Mouse (Mus musculus): ENCODE results near the gene Asic2. TPM values are rescaled to one million over a fixed set of nuclear protein-coding genes. Genes with fewer than 3 reads are reported as not detected.

The Asic2 gene
- polyA plus RNA-seq, 1 experiment from 2014 or later: 2.6 TPM

- Histone ChIP-seq H3K4me3 (no peak overlapping the region), H3K27me3 (ENCODE audit: insufficient read depth, poor library complexity, severe bottlenecking) (no peaks in the 10 kb centered on the region), H3K27ac (no peak overlapping the region), H3K36me3 (no peaks in the 10 kb centered on the region), H3K4me1 (replicated peaks) (peaks cover 31% of the 10 kb centered on the region), H3K9me3 (no peaks in the 10 kb centered on the region)
- 71% methylated on average over 10 of the region's 10 CpGs for WGBS
- DNase-seq (ENCODE audit: low spot score): no peak
Observed at GRCm38 (mm10) chr11:81865661-81866382, 102.4 kb downstream of the Asic2 start.

DNA sequence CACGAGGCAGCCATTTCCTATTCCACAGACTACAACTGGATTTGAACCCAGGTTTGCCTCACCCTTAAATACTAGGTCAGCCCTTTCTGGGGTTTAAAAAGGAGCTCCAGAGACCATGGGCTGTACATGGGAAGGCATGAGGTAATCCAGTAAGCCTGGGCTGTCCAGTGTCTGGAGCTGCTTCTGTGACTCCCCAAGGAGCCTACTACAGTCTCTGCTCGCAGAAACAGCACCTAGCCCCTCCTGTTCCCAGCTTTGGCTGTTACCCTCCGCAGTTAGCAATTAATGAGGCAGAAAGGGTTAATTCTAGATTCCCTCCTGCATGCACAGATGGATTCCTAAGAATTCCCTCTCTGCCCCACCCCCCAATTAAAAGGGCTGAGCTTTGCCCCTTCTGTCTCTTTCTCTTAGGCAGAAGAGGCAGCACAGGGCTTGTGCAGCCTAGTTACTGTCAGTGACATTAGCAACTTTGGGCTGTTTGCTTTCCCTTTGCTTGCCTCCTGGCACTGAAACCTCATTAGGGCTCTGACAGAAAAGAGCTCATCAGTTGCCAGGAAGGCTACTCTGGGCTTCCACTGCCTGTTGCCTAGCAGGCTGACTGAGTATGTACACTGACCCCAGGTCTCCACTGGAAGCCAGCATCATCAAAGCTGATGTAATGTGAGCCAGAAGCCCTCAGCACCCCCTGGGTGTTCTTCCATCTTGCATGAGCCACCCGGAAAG is 107.8 kb downstream of the Asic2 start, which contains the start of gene 5530401A14Rik:
Gene 5530401A14Rik, plus strand, starts transcription at position 424 of the 723 bp plus-strand sequence.
- Histone ChIP-seq H3K9me3 (no peaks in the 10 kb centered on the region), H3K4me3 (no peak within 1 kb of the TSS), H3K36me3 (no peaks in the 10 kb centered on the region), H3K27me3 (ENCODE audit: insufficient read depth, poor library complexity, severe bottlenecking) (no peaks in the 10 kb centered on the region), H3K27ac (peak within 1 kb of the TSS; percentile 75), H3K4me1 (replicated peaks) (peaks cover 50% of the 10 kb centered on the region)
- 34% methylated on average over 4 of the region's 4 CpGs for WGBS
- peak; percentile 63 for DNase-seq (ENCODE audit: low spot score)

DNA sequence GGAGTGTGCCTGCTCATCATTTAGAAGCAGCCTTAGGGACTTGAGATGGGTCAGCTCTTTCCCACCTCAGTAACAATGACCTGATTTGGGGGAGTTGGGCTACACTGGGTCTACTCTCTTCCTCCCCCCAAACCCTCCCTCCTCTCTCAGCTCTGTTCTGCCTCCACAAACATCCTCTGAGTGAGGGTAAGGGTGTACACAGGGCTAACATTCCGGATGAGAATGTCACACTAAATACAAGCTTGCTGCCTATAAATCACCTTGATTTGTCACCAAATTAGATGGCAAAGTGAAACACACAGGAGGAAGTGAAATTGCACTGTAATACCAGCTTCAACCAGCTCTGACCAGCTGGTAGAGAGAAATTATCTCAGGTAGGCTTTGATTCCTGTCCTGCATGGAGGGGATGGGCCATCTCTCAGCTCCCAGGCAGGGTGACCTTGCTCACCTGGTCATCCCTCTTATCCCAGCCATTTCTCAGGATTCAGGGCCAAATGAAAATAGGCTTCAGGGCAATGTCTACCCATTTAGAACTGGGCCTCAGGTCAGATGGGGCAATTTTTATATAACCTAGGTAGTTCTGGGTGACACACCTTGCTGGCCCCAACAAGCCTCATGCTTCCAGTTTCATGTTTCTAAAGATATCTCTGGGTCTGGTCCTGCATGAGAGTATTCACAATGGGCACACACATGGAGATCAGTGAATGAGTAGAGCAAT is 120.3 kb downstream of the Asic2 start:
- Histone ChIP-seq H3K27me3 (ENCODE audit: insufficient read depth, poor library complexity, severe bottlenecking) (no peaks in the 10 kb centered on the region), H3K36me3 (no peaks in the 10 kb centered on the region), H3K27ac (no peak overlapping the region), H3K4me3 (no peak overlapping the region), H3K4me1 (replicated peaks) (peaks cover 19% of the 10 kb centered on the region), H3K9me3 (no peaks in the 10 kb centered on the region)
- DNase-seq (ENCODE audit: low spot score): no peak
- 81% methylated on average over 1 of the region's 1 CpGs for WGBS

DNA sequence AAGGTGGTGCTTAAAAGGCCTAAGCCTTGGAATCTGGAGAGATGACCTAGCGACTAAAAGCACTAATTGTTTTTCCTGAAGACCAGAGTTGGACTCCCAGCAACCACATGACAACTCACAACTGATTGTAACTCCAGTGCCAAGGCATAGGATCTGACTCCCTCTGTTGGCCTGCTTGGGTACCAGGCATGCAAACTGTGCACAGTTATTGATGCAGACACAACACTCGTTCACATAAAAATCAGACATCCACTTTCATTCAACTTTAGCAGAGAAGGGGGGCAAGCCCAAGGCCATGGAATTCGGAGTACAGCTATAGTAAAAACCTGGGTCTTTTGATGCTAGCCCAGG is 122.6 kb downstream of the Asic2 start:
- H3K27ac ChIP-seq: no peak overlapping the region
- H3K27me3 ChIP-seq (ENCODE audit: insufficient read depth, poor library complexity, severe bottlenecking): no peaks in the 10 kb centered on the region
- H3K9me3 ChIP-seq: no peaks in the 10 kb centered on the region
- H3K4me1 ChIP-seq (replicated peaks): peaks cover 29% of the 10 kb centered on the region
- H3K36me3 ChIP-seq: no peaks in the 10 kb centered on the region
- DNase-seq (ENCODE audit: low spot score): no peak
- no peak overlapping the region for H3K4me3 ChIP-seq
- 85% methylated on average over 3 of the region's 3 CpGs for WGBS

GRCm38 (mm10) chr11:81845010-81845685 is 123.1 kb downstream of the Asic2 start:
- no peaks in the 10 kb centered on the region for H3K9me3 ChIP-seq
- H3K4me1 ChIP-seq (replicated peaks): peaks cover 27% of the 10 kb centered on the region
- WGBS: 73% methylated on average over 5 of the region's 5 CpGs
- no peak overlapping the region for H3K27ac ChIP-seq
- no peaks in the 10 kb centered on the region for H3K36me3 ChIP-seq
- no peak for DNase-seq (ENCODE audit: low spot score)
- no peaks in the 10 kb centered on the region for H3K27me3 ChIP-seq (ENCODE audit: insufficient read depth, poor library complexity, severe bottlenecking)
- H3K4me3 ChIP-seq: no peak overlapping the region

DNA sequence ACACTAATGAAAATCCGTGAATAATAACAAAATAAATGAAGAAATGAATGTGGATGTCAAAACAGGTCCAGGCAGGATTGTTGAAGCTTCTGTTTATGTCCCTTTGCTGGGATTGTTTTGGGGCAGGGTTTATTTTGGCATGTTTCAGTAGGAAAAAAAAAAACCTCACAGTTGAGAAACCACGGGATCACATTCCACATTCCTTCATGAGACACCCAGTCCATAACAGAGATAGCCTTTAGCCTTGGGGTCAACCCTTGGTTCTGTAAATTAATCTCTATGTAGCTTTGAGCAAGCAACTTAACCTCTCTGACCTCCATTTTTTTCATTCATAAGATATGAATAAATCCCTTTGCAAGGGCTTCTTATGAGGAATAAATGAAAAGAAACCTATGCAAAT is 127.3 kb downstream of the Asic2 start:
- Histone ChIP-seq H3K4me3 (no peak overlapping the region), H3K36me3 (no peaks in the 10 kb centered on the region), H3K4me1 (replicated peaks) (peaks cover 28% of the 10 kb centered on the region), H3K27ac (no peak overlapping the region), H3K9me3 (no peaks in the 10 kb centered on the region), H3K27me3 (ENCODE audit: insufficient read depth, poor library complexity, severe bottlenecking) (no peaks in the 10 kb centered on the region)
- DNase-seq (ENCODE audit: low spot score): no peak
- WGBS: 67% methylated on average over 2 of the region's 2 CpGs

- WGBS: 71% methylated on average over 4 of the region's 4 CpGs
- Histone ChIP-seq H3K27me3 (ENCODE audit: insufficient read depth, poor library complexity, severe bottlenecking) (no peaks in the 10 kb centered on the region), H3K36me3 (no peaks in the 10 kb centered on the region), H3K4me3 (no peak overlapping the region), H3K27ac (no peak overlapping the region; the same call in 1 of the 2 replicates), H3K9me3 (no peaks in the 10 kb centered on the region), H3K4me1 (replicated peaks) (peaks cover 36% of the 10 kb centered on the region)
- no peak for DNase-seq (ENCODE audit: low spot score)
Observed at GRCm38 (mm10) chr11:81838426-81838825, 129.8 kb downstream of the Asic2 start.

- no peaks in the 10 kb centered on the region for H3K36me3 ChIP-seq
- peaks cover 7% of the 10 kb centered on the region; the same call in 1 of the 2 replicates for H3K4me1 ChIP-seq (replicated peaks)
- H3K27ac ChIP-seq: no peak overlapping the region
- H3K4me3 ChIP-seq: no peak overlapping the region
- no peak for DNase-seq (ENCODE audit: low spot score)
- WGBS: 56% methylated on average over 1 of the region's 1 CpGs
- H3K9me3 ChIP-seq: no peaks in the 10 kb centered on the region
- H3K27me3 ChIP-seq (ENCODE audit: insufficient read depth, poor library complexity, severe bottlenecking): no peaks in the 10 kb centered on the region
Observed at GRCm38 (mm10) chr11:81832381-81832780, 135.9 kb downstream of the Asic2 start.

DNA sequence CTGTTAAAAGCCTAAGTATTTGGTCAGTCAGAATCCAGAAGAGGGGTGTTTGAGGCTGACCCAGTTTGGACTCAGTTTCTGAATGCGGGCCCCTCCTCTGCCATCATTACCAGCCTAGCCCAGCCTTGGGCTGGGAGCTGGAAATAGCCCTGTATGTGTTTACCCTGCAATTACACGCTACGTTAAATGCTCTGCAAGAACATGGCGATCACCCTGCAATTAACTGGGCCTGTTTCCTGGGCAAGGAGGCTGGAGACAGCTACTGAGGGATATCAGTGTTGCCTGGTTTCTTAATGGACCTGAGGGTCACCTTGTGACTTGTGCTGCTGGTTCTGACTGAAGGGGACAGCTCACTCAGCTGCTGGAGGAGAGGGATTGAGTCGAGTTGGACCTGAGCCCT is 151.7 kb downstream of the Asic2 start:
- H3K27me3 ChIP-seq (ENCODE audit: insufficient read depth, poor library complexity, severe bottlenecking): no peaks in the 10 kb centered on the region
- no peak for DNase-seq (ENCODE audit: low spot score)

DNA sequence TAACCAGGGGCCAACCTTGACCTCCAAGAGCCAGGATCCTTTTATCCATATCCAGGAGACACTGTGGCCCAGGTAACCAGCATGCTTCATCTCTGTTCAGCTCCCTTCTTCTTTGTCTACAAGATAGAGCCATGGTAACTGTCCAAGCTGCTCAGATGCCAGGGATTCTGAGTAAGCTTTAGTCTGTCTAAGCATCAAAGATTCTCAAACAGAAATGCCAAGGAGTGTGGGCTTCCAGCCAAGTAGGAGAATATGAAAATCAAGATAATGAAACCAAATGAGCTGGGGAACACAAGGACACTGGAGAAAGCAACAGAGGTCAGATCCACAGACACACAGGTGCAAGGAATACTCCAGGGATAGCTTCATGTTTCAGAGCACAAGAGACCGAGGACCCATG is 153.4 kb downstream of the Asic2 start:
- no peak overlapping the region for H3K4me3 ChIP-seq
- H3K27me3 ChIP-seq (ENCODE audit: insufficient read depth, poor library complexity, severe bottlenecking): no peaks in the 10 kb centered on the region
- H3K9me3 ChIP-seq: no peaks in the 10 kb centered on the region
- DNase-seq (ENCODE audit: low spot score): no peak
- WGBS: 94% methylated on average over 1 of the region's 1 CpGs
- H3K4me1 ChIP-seq (replicated peaks): no peaks in the 10 kb centered on the region
- no peak overlapping the region for H3K27ac ChIP-seq
- no peaks in the 10 kb centered on the region for H3K36me3 ChIP-seq

More for the DNA sequence above, 151.7 kb downstream of the Asic2 start:
- H3K9me3 ChIP-seq: no peaks in the 10 kb centered on the region
- H3K4me1 ChIP-seq (replicated peaks): no peaks in the 10 kb centered on the region
- H3K27ac ChIP-seq: no peak overlapping the region
- WGBS: 63% methylated on average over 5 of the region's 5 CpGs
- H3K4me3 ChIP-seq: no peak overlapping the region
- no peaks in the 10 kb centered on the region for H3K36me3 ChIP-seq

- H3K27me3 ChIP-seq (ENCODE audit: insufficient read depth, poor library complexity, severe bottlenecking): no peaks in the 10 kb centered on the region
- DNase-seq (ENCODE audit: low spot score): no peak
- no peaks in the 10 kb centered on the region for H3K4me1 ChIP-seq (replicated peaks)
- H3K9me3 ChIP-seq: no peaks in the 10 kb centered on the region
- no peak overlapping the region for H3K4me3 ChIP-seq
- no peak overlapping the region for H3K27ac ChIP-seq
- 88% methylated on average over 11 of the region's 11 CpGs for WGBS
- H3K36me3 ChIP-seq: no peaks in the 10 kb centered on the region
Observed at GRCm38 (mm10) chr11:81806905-81807659, 161.2 kb downstream of the Asic2 start.

GRCm38 (mm10) chr11:81803544-81803943 is 164.7 kb downstream of the Asic2 start:
- DNase-seq (ENCODE audit: low spot score): no peak
- Histone ChIP-seq H3K36me3 (no peaks in the 10 kb centered on the region), H3K4me1 (replicated peaks) (no peaks in the 10 kb centered on the region), H3K4me3 (no peak overlapping the region), H3K27ac (no peak overlapping the region), H3K27me3 (ENCODE audit: insufficient read depth, poor library complexity, severe bottlenecking) (no peaks in the 10 kb centered on the region), H3K9me3 (no peaks in the 10 kb centered on the region)
- WGBS: 9% methylated on average over 2 of the region's 2 CpGs

Data from hindbrain, embryonic 10.5 days (tissue).